Comparison of ENCODE assay signal across 8 mouse cellular contexts in genomic region chr2:30771368-30771805, GRCm38 (mm10). TPM values are rescaled to one million over a fixed set of nuclear protein-coding genes. Genes with fewer than 3 reads are reported as not detected.
DNase-seq lines count a peak whose midpoint lies in the region; ATAC-seq and TF ChIP-seq lines count a peak whose summit lies in the region.

No protein-coding gene starts in this region.

- no peak for TF ChIP-seq EP300 in lung, postnatal 0 days (IDR thresholded peaks at IDR 0.05)

- H3K9ac ChIP-seq in lung, postnatal 0 days (replicated peaks; ENCODE audit: low read depth): peak overlapping the region; percentile 43
- H3K9ac ChIP-seq in hindbrain, embryonic 16.5 days (ENCODE audit: low read depth, low read length): peak overlapping the region; percentile 80
- peak overlapping the region; percentile 76 for H3K9ac ChIP-seq in midbrain, embryonic 13.5 days (replicated peaks)

- H3K4me1 ChIP-seq in lung, postnatal 0 days (ENCODE audit: insufficient read depth, low read depth, low read length): peaks cover 15% of the 10 kb centered on the region
- H3K4me1 ChIP-seq in hindbrain, embryonic 16.5 days (ENCODE audit: control insufficient read depth, insufficient read depth, low read depth, low read length): peaks cover 22% of the 10 kb centered on the region
- H3K4me1 ChIP-seq in midbrain, embryonic 13.5 days (replicated peaks): peaks cover 37% of the 10 kb centered on the region

- H3K27ac ChIP-seq in lung, postnatal 0 days (ENCODE audit: low read length): peak overlapping the region; percentile 86
- peak overlapping the region; percentile 90 for H3K27ac ChIP-seq in hindbrain, embryonic 16.5 days (ENCODE audit: low read depth, low read length)
- H3K27ac ChIP-seq in midbrain, embryonic 13.5 days: peak overlapping the region; percentile 88

- H3K36me3 ChIP-seq in lung, postnatal 0 days (ENCODE audit: insufficient read depth, low read length): no peaks in the 10 kb centered on the region
- H3K36me3 ChIP-seq in hindbrain, embryonic 16.5 days (ENCODE audit: control insufficient read depth, insufficient read depth, low read length): no peaks in the 10 kb centered on the region
- no peaks in the 10 kb centered on the region for H3K36me3 ChIP-seq in midbrain, embryonic 13.5 days

- H3K27me3 ChIP-seq in lung, postnatal 0 days (replicated peaks; ENCODE audit: insufficient read depth, low read length): no peaks in the 10 kb centered on the region
- no peaks in the 10 kb centered on the region for H3K27me3 ChIP-seq in hindbrain, embryonic 16.5 days (replicated peaks; ENCODE audit: control insufficient read depth, insufficient read depth, low read length)
- no peaks in the 10 kb centered on the region for H3K27me3 ChIP-seq in midbrain, embryonic 13.5 days

- WGBS in lung, postnatal 0 days: 6% methylated on average over 38 of the region's 51 CpGs
- WGBS in hindbrain, embryonic 16.5 days: under 1% methylated on average over 51 of the region's 51 CpGs
- WGBS in midbrain, embryonic 13.5 days: 0% methylated on average over 50 of the region's 51 CpGs

- peak overlapping the region; percentile 92 for H3K4me2 ChIP-seq in lung, postnatal 0 days (replicated peaks; ENCODE audit: low read depth, low read length)
- peak overlapping the region; percentile 95 for H3K4me2 ChIP-seq in hindbrain, embryonic 16.5 days (ENCODE audit: low read length)
- H3K4me2 ChIP-seq in midbrain, embryonic 13.5 days (replicated peaks): peak overlapping the region; percentile 71

- DNase-seq in cerebellum, adult 9-10 months: no peak
- no peak for DNase-seq in lung, postnatal 0 days (ENCODE audit: low spot score)
- DNase-seq in lung, postnatal 25 days (ENCODE audit: low spot score): no peak
- no peak for DNase-seq in left cerebral cortex, adult 11 months (ENCODE audit: low spot score)

- H3K4me3 ChIP-seq in lung, postnatal 0 days (ENCODE audit: low read depth, low read length): peak overlapping the region; percentile 39
- H3K4me3 ChIP-seq in hindbrain, embryonic 16.5 days (ENCODE audit: low read length): peak overlapping the region; percentile 51
- H3K4me3 ChIP-seq in midbrain, embryonic 13.5 days (replicated peaks): peak overlapping the region; percentile 41

- H3K9me3 ChIP-seq in lung, postnatal 0 days (ENCODE audit: low read length): no peaks in the 10 kb centered on the region
- no peaks in the 10 kb centered on the region for H3K9me3 ChIP-seq in hindbrain, embryonic 16.5 days (ENCODE audit: control insufficient read depth, low read length)
- H3K9me3 ChIP-seq in midbrain, embryonic 13.5 days: no peaks in the 10 kb centered on the region

- ATAC-seq in cerebellum, adult (ENCODE audit: insufficient number of reproducible peaks, low FRiP score, low TSS enrichment): peak; percentile 7; the same call in 1 of the 2 replicates
- no peak for ATAC-seq in lung, postnatal 0 days
- peak; percentile 48; the same call in 1 of the 2 replicates for ATAC-seq in hindbrain, embryonic 16.5 days
- peak; percentile 51 for ATAC-seq in midbrain, embryonic 13.5 days
- ATAC-seq in megakaryocyte-erythroid progenitor cell, adult 5-6 weeks (replicated peaks; ENCODE audit: low FRiP score, low TSS enrichment, poor library complexity, severe bottlenecking): no peak

- TF ChIP-seq CTCF in lung, postnatal 0 days (IDR thresholded peaks at IDR 0.05): no peak

RNA-seq across cellular contexts. Expression of gene 1700001O22Rik, which starts 32.1 kb away (rescaled TPM):
- 0.47 and 0.94 TPM in 2 replicates for polyA plus RNA-seq in lung, postnatal 0 days (2015; fragmentation: Nextera tagmentation; extraction: Ambion mirVana)
- polyA plus RNA-seq in hindbrain, embryonic 16.5 days (2015; fragmentation: Nextera tagmentation; extraction: Ambion mirVana): 1.4 and 1.5 TPM in 2 replicates
- polyA plus RNA-seq in midbrain, embryonic 13.5 days (2015; fragmentation: Nextera tagmentation; extraction: Ambion mirVana): 1.1 and 1.3 TPM in 2 replicates
- 0.54 and 1.2 TPM in 2 replicates for total RNA-seq in megakaryocyte-erythroid progenitor cell, adult 5-6 weeks (2014; fragmentation: Nextera tagmentation)
- not detected in 2 replicates for total RNA-seq in megakaryocyte-erythroid progenitor cell, adult 5-6 weeks (2017)

RNA-seq across cellular contexts. Expression of gene Ntmt1, which starts 36.2 kb away (rescaled TPM):
- 49.4 and 50.7 TPM in 2 replicates for polyA plus RNA-seq in lung, postnatal 0 days (2015; fragmentation: Nextera tagmentation; extraction: Ambion mirVana)
- polyA plus RNA-seq in hindbrain, embryonic 16.5 days (2015; fragmentation: Nextera tagmentation; extraction: Ambion mirVana): 99.3 and 108 TPM in 2 replicates
- polyA plus RNA-seq in midbrain, embryonic 13.5 days (2015; fragmentation: Nextera tagmentation; extraction: Ambion mirVana): 121 and 123 TPM in 2 replicates
- total RNA-seq in megakaryocyte-erythroid progenitor cell, adult 5-6 weeks (2014; fragmentation: Nextera tagmentation): 23.7 and 36.8 TPM in 2 replicates
- 9.8 and 14.7 TPM in 2 replicates for total RNA-seq in megakaryocyte-erythroid progenitor cell, adult 5-6 weeks (2017)

RNA-seq across cellular contexts. Expression of gene Asb6, which starts 58.7 kb away (rescaled TPM):
- polyA plus RNA-seq in lung, postnatal 0 days (2015; fragmentation: Nextera tagmentation; extraction: Ambion mirVana): 24.9 and 26.1 TPM in 2 replicates
- 44.9 and 47.2 TPM in 2 replicates for polyA plus RNA-seq in hindbrain, embryonic 16.5 days (2015; fragmentation: Nextera tagmentation; extraction: Ambion mirVana)
- polyA plus RNA-seq in midbrain, embryonic 13.5 days (2015; fragmentation: Nextera tagmentation; extraction: Ambion mirVana): 41.7 and 43.0 TPM in 2 replicates
- total RNA-seq in megakaryocyte-erythroid progenitor cell, adult 5-6 weeks (2014; fragmentation: Nextera tagmentation): 30.1 and 31.3 TPM in 2 replicates
- total RNA-seq in megakaryocyte-erythroid progenitor cell, adult 5-6 weeks (2017): 16.2 and 37.6 TPM in 2 replicates

Comparison
In these comparisons a context has a peak if more than half of its experiments do, and no peak if none do; other contexts are left out.
1. ATAC-seq: peak in cerebellum, adult (single experiment), hindbrain, embryonic 16.5 days (single experiment) and midbrain, embryonic 13.5 days (single experiment); none in lung, postnatal 0 days (single experiment) and megakaryocyte-erythroid progenitor cell, adult 5-6 weeks (single experiment).
2. Peak in every context shown above with its lines, with median percentiles within 50 percentile points of each other: H3K27ac ChIP-seq, H3K4me2 ChIP-seq, H3K4me3 ChIP-seq and H3K9ac ChIP-seq.